Mouse (Mus musculus) myocyte (in vitro differentiated cells): ENCODE results near the gene Scyl1. TPM values are rescaled to one million over a fixed set of nuclear protein-coding genes. Genes with fewer than 3 reads are reported as not detected.
A peak's percentile ranks its signal among the peaks of the same experiment; 100 is the strongest.

Experiments used
- H3K27me3 ChIP-seq: one replicate; pipeline ENCODE4 v1.6.1; 2011; ENCODE audit not compliant: control insufficient read depth, insufficient read depth, insufficient read length
- H3K36me3 ChIP-seq: one replicate; pipeline ENCODE4 v1.6.1; 2011; ENCODE audit not compliant: control insufficient read depth, insufficient read depth
- H3K4me2 ChIP-seq: one replicate; pipeline ENCODE4 v1.6.1; 2011; ENCODE audit warnings: low read depth, control low read depth
- H3K4me3 ChIP-seq: one replicate; pipeline ENCODE4 v1.5.1; 2011; ENCODE audit warnings: mild to moderate bottlenecking, control low read depth, moderate library complexity
- H3K79me2 ChIP-seq: one replicate; pipeline ENCODE4 v1.6.1; 2011; ENCODE audit not compliant: control insufficient read depth, insufficient read depth
- H3ac ChIP-seq: one replicate; pipeline ENCODE4 v1.6.1; 2011; ENCODE audit not compliant: control insufficient read depth, insufficient read length
- CEBPB ChIP-seq: IDR thresholded peaks from 2 replicates; pipeline ENCODE4 v1.6.1; 2011; ENCODE audit warnings: mild to moderate bottlenecking, moderate library complexity; ENCODE audit not compliant: poor library complexity, insufficient read depth, severe bottlenecking
- E2F4 ChIP-seq: IDR thresholded peaks from one replicate; pipeline ENCODE4 v1.6.1; 2011; ENCODE audit warnings: mild to moderate bottlenecking, control low read depth, moderate library complexity; ENCODE audit not compliant: insufficient read depth
- MAX ChIP-seq: IDR thresholded peaks from one replicate; pipeline ENCODE4 v1.6.1; 2011; ENCODE audit warnings: low read depth, mild to moderate bottlenecking, control low read depth
- MYOD1 ChIP-seq, 3 experiments: IDR thresholded peaks; one replicate each; pipeline ENCODE4 v1.6.1; 2011; ENCODE audit warnings: control low read depth in 2 of 3, low read depth in 2 of 3, mild to moderate bottlenecking in 2 of 3, moderate library complexity in 1 of 3; ENCODE audit not compliant: insufficient read length in 2 of 3, control insufficient read depth in 1 of 3
- MYOG ChIP-seq, 3 experiments: IDR thresholded peaks; one replicate each; pipeline ENCODE4 v1.6.1; 2011; ENCODE audit warnings: control low read depth in 2 of 3, low read depth in 2 of 3, mild to moderate bottlenecking in 2 of 3; ENCODE audit not compliant: insufficient read length in 2 of 3, control insufficient read depth in 1 of 3, insufficient read depth in 1 of 3
- POLR2A ChIP-seq: IDR thresholded peaks from one replicate; pipeline ENCODE4 v1.6.1; 2011; ENCODE audit warnings: low read depth, mild to moderate bottlenecking, control low read depth, moderate library complexity; ENCODE audit not compliant: insufficient read length
- POLR2AphosphoS2 ChIP-seq: IDR thresholded peaks from one replicate; pipeline ENCODE4 v1.6.1; 2011; ENCODE audit warnings: low read depth, control low read depth; ENCODE audit not compliant: insufficient read length
- REST ChIP-seq: IDR thresholded peaks from one replicate; pipeline ENCODE4 v1.6.1; 2011; ENCODE audit warnings: mild to moderate bottlenecking, control low read depth, moderate library complexity; ENCODE audit not compliant: insufficient read depth, insufficient read length
- SRF ChIP-seq: IDR thresholded peaks from one replicate; pipeline ENCODE4 v1.6.1; 2011; ENCODE audit warnings: low read depth; ENCODE audit not compliant: control insufficient read depth, insufficient read length
- TCF12 ChIP-seq: IDR thresholded peaks from one replicate; pipeline ENCODE4 v1.6.1; 2011; ENCODE audit warnings: mild to moderate bottlenecking, control low read depth; ENCODE audit not compliant: poor library complexity, insufficient read depth, severe bottlenecking
- TCF3 ChIP-seq: IDR thresholded peaks from one replicate; pipeline ENCODE4 v1.6.1; 2011; ENCODE audit warnings: low read depth, control low read depth; ENCODE audit not compliant: insufficient read length
- USF1 ChIP-seq: IDR thresholded peaks from one replicate; pipeline ENCODE4 v1.6.1; 2011; ENCODE audit warnings: low read depth, mild to moderate bottlenecking, control low read depth, moderate library complexity
- polyA plus RNA-seq: library from polyadenylated mRNA; unstranded; fragments of >200 nt; fragmentation: generic; extraction: Trizol; gene quantifications from one replicate; pipeline ENCODE4 v1.2.1, GENCODE M21; 2012; ENCODE audit warnings: missing spikeins

Gene Scyl1
- polyA plus RNA-seq, 1 experiment, result 73.5 TPM

- Histone ChIP-seq H3K36me3 (peaks cover 26% of the 10 kb centered on the region), H3K4me2 (peak within 1 kb of the TSS; percentile 100), H3K27me3 (no peaks in the 10 kb centered on the region), H3K4me3 (peak within 1 kb of the TSS; percentile 93), H3K79me2 (peaks cover 67% of the 10 kb centered on the region), H3ac (peak within 1 kb of the TSS; percentile 15)
- TF ChIP-seq POLR2A (peak; percentile 83), MYOD1 (IDR thresholded peaks at IDR 0.05; ENCODE audit: control insufficient read depth in 1 of 3, insufficient read length in 2 of 3, low read depth in 2 of 3) (peak in 1 of 3 experiments; percentile 4), POLR2AphosphoS2 (peak; percentile 71), MAX (no peak), TCF12 (no peak), REST (no peak), TCF3 (no peak)
These were observed 45.3 kb downstream of the Scyl1 start, which contains the start of gene Ehbp1l1 for GRCm38 (mm10) chr19:5725767-5726515. TSS of gene Ehbp1l1 (minus strand) at chr19:5726317.

DNA sequence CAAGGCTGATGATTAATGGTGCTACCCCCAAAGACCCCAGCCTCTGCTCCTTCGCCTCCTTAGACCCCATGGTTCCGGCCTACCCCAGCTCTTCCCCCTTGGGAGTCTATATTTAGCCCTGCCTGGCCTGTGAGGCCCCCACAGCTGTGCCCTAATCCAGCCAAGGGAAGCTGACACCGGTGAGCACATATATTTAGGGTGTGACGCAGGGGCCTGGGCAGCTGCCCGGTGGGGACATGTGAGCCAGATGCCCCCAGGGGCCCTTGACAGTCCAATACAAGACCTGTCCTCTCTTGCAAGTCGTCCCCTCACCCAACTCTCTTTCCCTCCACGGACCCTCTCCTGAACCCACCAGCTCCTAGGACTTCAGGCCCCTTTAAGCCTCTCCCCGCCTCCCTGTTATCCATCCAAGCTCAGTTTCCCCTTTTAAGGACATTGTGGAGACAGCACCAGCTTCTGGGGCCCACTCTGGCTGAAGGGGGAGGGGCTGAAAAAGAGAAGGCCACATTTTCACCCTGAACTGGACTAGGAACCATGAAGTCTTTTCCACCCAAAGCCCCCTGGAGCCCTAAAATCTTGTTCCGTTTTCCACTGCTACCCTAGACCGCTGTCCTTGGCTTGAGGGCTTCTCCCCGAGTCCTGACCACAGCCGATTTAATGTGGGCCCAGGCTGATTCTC lies 46.1 kb downstream of the Scyl1 start:
- Histone ChIP-seq H3K27me3 (no peaks in the 10 kb centered on the region), H3K36me3 (peaks cover 34% of the 10 kb centered on the region), H3K4me2 (peak overlapping the region; percentile 100), H3K4me3 (peak overlapping the region; percentile 93), H3ac (peak overlapping the region; percentile 15), H3K79me2 (peaks cover 63% of the 10 kb centered on the region)
- TF ChIP-seq MAX (no peak), TCF12 (peak; percentile 79), SRF (peak; percentile 88), REST (no peak), MYOD1 (IDR thresholded peaks at IDR 0.05; ENCODE audit: control insufficient read depth in 1 of 3, insufficient read length in 2 of 3, low read depth in 2 of 3) (peak; percentile 32 to 93 (median 83)), CEBPB (no peak), MYOG (IDR thresholded peaks at IDR 0.05; ENCODE audit: control insufficient read depth in 1 of 3, insufficient read depth in 1 of 3, insufficient read length in 2 of 3, low read depth in 2 of 3) (peak; percentile 90 to 99 (median 91)), TCF3 (peak; percentile 15), POLR2A (no peak), E2F4 (no peak), USF1 (peak; percentile 1), POLR2AphosphoS2 (no peak)

DNA sequence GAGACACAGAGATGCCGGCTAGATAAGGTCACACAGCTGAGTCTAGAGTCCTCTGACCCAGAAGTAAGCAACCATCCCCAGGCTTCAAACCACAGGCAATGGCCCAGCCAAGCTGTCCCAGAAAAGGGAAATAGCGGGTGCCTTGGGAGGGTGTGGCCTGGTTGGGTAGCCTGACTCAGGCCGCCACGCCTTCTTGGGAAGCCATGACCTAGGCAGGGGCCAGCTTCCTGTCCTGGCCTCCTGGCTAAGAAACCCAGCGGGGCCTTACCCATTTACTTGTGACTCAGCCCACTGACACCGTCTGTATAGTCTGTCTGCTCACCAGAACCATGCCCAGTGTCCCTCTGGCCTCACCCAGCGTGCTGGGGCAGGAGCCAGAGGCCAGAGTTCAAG lies 46.7 kb downstream of the Scyl1 start:
- peak; percentile 32 for TF ChIP-seq MAX
- no peak for TF ChIP-seq TCF12
- TF ChIP-seq USF1, result no peak
- peak in 1 of 3 experiments; percentile 38 for TF ChIP-seq MYOD1 (IDR thresholded peaks at IDR 0.05; ENCODE audit: control insufficient read depth in 1 of 3, insufficient read length in 2 of 3, low read depth in 2 of 3)
- peak; percentile 83 for TF ChIP-seq POLR2AphosphoS2
- TF ChIP-seq CEBPB, result no peak
- no peak for TF ChIP-seq E2F4
- TF ChIP-seq TCF3, result no peak
- TF ChIP-seq MYOG (IDR thresholded peaks at IDR 0.05; ENCODE audit: control insufficient read depth in 1 of 3, insufficient read depth in 1 of 3, insufficient read length in 2 of 3, low read depth in 2 of 3), result peak in 1 of 3 experiments; percentile 60
- peak; percentile 89 for TF ChIP-seq POLR2A
- TF ChIP-seq REST, result no peak
- TF ChIP-seq SRF, result peak; percentile 88
- peaks cover 63% of the 10 kb centered on the region for H3K79me2 ChIP-seq
- no peaks in the 10 kb centered on the region for H3K27me3 ChIP-seq
- H3K36me3 ChIP-seq, result peaks cover 40% of the 10 kb centered on the region
- peak overlapping the region; percentile 100 for H3K4me2 ChIP-seq
- H3ac ChIP-seq, result peak overlapping the region; percentile 15
- peak overlapping the region; percentile 93 for H3K4me3 ChIP-seq

- Histone ChIP-seq H3ac (peak overlapping the region; percentile 14), H3K27me3 (no peaks in the 10 kb centered on the region), H3K4me2 (peak overlapping the region; percentile 100), H3K79me2 (peaks cover 61% of the 10 kb centered on the region), H3K36me3 (peaks cover 43% of the 10 kb centered on the region), H3K4me3 (peak overlapping the region; percentile 93)
- TF ChIP-seq MYOG (IDR thresholded peaks at IDR 0.05; ENCODE audit: control insufficient read depth in 1 of 3, insufficient read depth in 1 of 3, insufficient read length in 2 of 3, low read depth in 2 of 3) (no peak), MAX (no peak), SRF (no peak), POLR2AphosphoS2 (peak; percentile 65), POLR2A (peak; percentile 31), CEBPB (no peak), TCF12 (no peak), MYOD1 (IDR thresholded peaks at IDR 0.05; ENCODE audit: control insufficient read depth in 1 of 3, insufficient read length in 2 of 3, low read depth in 2 of 3) (peak in 1 of 3 experiments; percentile 5), E2F4 (no peak), REST (no peak), USF1 (no peak), TCF3 (no peak)
These were observed 47.2 kb downstream of the Scyl1 start for GRCm38 (mm10) chr19:5723934-5724548.
